Mouse (Mus musculus): Measurements from ENCODE around the gene Eno3.

DNA sequence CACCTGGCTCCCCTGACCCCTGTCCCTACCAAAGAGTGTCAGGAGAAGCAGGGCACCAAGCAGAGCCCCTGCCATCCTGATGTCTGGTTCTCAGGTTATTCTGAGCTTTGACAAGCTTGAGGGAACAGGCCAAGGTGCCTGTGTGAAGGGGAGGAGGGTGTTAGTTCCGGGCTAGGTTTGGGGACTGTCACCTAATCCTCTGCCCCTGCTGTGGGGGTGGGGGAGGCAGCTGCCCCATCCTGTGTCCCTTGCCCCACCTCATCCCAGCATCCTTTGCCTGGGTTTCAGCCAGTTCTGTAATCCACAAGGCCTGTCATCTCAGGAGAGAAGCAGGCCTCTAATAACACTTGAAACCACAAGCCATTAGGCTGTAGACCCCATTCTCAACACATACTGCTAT is 37.9 kb upstream of the Eno3 start, which contains the start of gene Chrne:
- no peak for TF ChIP-seq CTCF (IDR thresholded peaks at IDR 0.05; ENCODE audit: borderline replicate concordance, insufficient read depth, low read length)
- TF ChIP-seq POLR2A (IDR thresholded peaks at IDR 0.05; ENCODE audit: low read depth, low read length), result no peak
